Mouse (Mus musculus) spleen, embryonic (tissue): ENCODE results near the gene Fam221b.

Experiments
- CTCF ChIA-PET: fragments of 350-600 bp; sonication (Branson Sonifier 250); formaldehyde crosslinking; loops from one replicate; lab custom pipeline; 2022; lab: Charles Lee

Fam221b gene

DNA sequence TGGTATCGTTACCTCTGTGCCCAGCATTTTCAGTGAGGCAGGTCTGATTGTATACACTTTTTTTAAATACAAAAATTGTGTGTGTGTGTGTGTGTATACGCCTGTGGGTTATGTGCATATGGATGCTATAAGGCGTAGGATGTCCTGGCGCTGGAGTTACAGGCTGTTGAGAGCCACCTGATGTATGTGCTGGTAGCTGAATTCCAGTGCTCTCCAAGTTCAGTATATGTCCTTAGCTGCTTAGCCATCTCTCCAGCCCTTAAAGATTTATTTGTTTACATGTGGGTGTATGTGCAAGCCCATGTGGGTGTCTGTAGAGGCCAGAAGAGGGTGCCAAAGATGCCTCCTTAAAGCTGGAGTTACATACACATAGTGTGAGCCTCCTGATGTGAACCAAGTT is 11.8 kb downstream of the Fam221b start:
- CTCF ChIA-PET, result interaction anchor here (0.5 kb wide), 1 partner anchor 178 kb away, joined by 4 read pairs; no protein-coding TSS in a partner anchor

DNA sequence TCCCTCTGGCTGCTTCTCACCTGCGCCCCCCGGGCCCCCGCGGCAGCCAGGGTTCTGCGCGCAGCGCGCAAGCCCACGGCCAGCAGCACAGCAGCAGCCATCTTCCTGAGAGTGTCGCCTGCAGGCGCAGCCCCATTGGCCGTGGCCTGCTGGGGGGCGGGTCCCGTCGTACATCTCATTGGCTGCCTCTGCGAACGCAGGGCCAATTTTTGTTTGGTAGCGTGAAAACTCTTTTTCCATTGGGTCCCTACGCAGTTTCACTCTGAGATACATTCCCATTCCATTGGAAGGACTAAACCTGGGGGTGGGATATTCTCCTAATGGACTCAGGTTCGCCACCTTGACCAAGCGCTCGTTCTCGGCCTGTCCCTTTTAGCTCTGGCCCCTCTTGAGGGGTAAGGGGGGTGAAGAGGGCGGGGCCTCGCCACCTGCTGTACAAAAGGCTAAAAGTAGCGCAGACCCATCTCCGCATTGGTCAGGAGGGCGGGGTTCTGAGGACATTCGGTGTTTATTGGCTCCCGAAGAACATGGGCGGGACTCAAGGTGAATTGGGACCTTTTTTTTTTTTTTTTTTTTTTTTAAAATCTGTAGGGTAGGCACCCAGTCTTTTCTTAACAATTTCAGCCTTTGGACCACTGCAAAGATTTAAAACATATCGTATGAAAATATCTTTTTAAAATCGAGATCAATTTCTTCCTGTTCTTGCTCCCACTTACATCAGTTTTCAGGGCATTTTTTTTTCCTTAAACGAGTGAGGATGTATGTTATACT is 12.4 kb downstream of the Fam221b start, which contains the start of gene Hint2:
Hint2 (minus strand) TSS at position 128 of the 771 bp plus-strand sequence.
- CTCF ChIA-PET, result no interaction called here

- CTCF ChIA-PET, result no interaction called here
Observed at GRCm38 (mm10) chr4:43655656-43656338, 13.1 kb downstream of the Fam221b start.

DNA sequence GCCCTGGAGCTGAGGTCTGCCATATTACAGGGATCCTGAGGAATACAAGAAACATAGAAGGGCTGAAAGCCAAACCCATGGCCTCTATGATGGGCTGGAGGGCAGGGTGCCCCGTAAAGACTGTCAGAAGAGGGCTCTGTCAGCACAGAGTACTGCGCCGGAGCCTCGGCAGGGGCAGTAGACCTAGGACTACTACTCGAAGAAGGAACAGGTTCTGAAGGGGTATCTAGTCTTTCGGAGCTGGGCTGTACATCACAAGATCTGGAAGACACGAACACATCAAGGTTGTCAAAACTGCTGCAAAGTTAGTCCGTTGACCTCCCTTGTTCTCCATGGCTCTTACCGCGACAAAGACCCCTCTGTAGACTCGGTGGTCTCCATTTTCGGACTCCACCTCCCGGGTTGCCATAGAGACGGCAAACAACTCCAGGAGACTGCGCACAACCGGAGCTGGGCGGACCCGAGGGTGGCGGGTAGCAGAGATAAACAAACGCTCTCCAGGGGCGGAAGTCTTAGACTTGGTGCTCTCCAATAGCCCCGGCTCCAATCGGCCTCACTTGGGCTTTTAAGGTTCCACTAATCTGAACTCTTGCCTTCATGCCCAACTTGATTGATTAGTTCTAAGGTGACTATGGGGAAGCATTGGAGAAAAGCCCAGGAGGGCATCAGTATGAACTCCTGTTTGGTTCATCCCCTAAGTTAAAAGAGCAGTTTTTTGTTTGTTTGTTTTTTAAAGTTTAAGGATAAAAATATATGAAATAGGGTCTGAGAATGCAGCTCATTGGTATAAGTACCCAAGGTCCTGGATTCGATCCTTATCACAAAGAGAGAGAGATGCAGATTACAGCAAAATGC is 15.6 kb downstream of the Fam221b start, which contains the start of gene Spag8:
Spag8 (minus strand) TSS at position 434 of the 855 bp plus-strand sequence.
- CTCF ChIA-PET, result no interaction called here

DNA sequence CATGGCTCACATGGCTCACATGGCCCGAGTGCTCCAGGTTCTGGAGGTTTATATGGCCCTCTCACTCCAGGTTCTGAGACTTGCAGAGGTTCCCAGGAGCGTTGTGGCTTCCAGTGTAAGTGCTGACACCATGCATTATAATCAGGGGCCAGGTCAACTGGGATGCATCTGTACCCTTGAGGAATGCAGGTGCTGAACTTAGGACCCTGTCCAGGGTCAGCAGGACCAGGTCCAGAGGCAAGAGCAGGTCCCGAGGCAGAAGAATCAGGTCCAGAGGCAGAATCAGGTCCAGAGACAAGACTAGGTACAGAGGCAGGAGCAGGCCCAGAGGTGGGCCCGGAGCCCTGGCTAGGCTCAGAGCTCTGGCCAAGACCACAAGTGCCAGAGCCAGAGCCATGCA is 16.2 kb downstream of the Fam221b start:
- CTCF ChIA-PET, result no interaction called here

DNA sequence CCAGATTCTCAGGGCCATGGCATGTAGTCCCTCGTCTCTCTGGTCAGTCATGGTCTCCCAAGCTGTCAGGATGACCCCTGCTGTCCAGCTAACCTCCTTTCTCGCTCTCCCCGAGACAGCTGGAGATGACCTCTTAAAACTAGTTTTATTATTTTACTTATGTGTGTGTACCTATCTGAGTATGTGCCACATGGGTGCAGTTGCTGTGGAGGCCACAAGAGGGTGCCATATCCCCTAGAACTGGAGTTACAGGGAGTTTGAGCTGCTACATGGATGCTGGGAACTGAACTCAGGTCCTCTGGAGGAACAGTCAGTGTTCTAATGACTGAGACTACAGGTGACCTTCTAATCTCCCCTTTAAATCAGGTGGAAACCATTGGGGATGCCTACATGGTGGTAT is 19.2 kb downstream of the Fam221b start:
- CTCF ChIA-PET, result no interaction called here

DNA sequence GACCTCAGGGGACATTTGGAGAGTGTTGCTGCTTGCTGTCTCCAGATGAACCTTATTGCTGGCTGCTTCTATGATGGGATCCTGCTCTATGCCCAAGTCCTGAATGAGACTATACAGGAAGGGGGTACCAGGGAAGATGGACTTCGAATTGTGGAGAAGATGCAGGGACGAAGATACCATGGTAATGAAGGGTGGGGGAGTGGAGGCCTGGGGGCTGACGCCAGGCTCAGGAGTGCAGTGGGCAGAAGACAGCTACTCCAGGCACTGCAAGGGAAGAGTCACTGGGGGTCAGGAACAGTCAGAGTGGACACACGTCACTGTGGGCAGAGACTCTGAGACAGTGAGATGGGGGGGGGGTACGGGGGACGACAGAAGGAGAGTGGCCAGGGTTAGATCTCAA is 28.5 kb downstream of the Fam221b start:
- CTCF ChIA-PET, result no interaction called here

- CTCF ChIA-PET, result no interaction called here
Observed at GRCm38 (mm10) chr4:43640076-43640475, 28.9 kb downstream of the Fam221b start.

DNA sequence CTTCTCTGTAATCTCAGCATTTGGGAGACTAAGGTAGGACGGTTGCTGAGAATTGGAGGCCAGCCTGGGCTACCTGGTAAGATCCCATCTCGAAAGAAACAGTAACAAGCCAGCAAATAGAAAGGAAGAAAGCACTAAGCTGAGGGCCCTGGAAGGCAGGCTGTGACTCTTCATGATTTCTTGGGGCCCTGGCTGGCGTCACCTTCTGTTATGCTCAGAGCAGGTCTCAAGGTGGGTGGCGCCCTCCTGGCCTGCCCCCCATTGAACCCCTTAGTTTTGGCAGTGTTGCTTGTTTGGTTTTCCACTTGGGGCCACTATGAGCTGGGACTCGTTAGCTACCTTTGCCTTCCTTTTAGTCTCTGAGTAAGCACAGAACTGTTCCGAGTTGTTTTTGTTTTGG is 32.2 kb downstream of the Fam221b start:
- CTCF ChIA-PET, result interaction anchor here (0.7 kb wide), 1 partner anchor 125 kb away, joined by 6 read pairs; no protein-coding TSS in a partner anchor

DNA sequence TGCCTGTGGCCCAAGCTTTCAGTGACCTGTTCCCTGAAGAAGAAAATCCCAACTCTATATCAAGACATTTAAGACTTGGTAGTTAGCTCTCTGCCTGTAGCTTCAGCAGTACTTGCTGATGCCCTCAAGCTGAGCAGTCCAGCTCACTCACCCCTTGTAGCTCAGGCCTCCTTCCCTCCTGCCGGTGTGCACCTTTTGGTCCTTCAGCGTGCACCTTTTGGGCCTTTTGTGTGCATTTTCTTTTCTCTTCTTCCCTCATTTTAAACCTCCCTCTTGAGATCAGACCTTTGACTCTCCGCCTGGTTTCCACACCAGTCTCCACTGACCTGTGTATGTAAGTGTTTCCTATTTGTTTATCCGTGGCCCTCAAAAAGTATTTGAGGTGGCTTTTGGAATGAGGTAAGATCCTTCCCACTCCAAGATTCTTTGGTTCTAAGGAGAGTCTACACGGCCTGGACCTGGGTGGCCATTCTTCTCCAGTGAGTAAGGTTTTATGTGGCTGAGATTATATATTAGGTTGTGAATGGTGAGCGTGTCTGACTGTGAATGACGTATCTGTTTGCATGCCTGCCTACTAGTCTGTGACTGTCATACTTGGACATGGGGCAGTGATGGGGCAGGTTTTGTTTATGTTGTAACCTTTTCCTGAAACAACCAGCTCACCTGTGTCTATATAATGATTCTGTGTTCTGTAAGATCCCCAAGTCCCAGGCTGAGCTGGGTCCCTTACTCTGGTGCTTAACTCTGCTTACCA is 34.1 kb downstream of the Fam221b start:
- CTCF ChIA-PET, result interaction anchor here (0.6 kb wide), 1 partner anchor 668 kb away, joined by 4 read pairs; no protein-coding TSS in a partner anchor

DNA sequence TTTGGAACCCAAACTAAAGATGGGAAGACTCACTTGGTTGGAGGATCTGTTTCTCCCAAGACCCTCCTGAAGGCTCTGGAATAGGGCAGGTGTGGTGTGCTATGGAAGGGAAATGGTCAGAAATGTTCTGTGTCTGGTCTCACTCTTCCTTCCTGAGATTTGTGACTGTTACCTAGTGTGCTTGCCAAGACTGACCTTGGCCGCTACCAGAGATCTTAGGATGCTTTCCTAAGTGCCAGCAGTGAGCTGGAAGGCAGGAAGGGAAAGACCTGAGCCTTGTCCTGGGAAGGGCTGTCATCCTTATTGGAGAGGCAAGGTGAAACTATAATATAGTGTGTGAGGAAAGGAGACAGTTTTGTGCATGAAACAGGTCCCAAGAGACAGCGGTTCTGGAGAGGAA is 35.2 kb downstream of the Fam221b start:
- CTCF ChIA-PET, result no interaction called here

DNA sequence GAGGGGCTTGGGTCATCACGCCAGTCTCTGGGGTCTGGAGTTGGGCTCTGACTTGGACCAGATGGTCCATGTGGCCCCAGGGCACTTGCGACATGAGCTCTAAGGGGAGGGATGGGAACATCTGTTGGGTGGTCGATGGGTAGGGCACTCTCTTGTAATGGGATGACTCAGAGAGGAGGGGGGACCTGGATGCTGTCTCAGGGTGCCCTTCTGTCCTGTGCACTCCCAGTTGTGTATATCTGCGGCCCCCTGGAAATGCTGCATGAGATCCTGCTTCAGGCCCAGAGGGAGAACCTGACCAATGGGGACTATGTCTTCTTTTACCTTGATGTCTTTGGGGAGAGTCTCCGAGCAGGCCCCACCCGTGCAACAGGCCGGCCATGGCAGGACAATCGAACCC is 35.6 kb downstream of the Fam221b start:
- CTCF ChIA-PET, result no interaction called here

- CTCF ChIA-PET, result interaction anchor here (0.6 kb wide), 1 partner anchor 9 kb away, joined by 3 read pairs; no protein-coding TSS in a partner anchor
Observed at GRCm38 (mm10) chr4:43631956-43632920, 36.7 kb downstream of the Fam221b start.

GRCm38 (mm10) chr4:43631046-43631955 is 37.6 kb downstream of the Fam221b start, which contains the start of gene Npr2:
Gene Npr2 (plus strand): TSS chr4:43631935.
- CTCF ChIA-PET, result no interaction called here

DNA sequence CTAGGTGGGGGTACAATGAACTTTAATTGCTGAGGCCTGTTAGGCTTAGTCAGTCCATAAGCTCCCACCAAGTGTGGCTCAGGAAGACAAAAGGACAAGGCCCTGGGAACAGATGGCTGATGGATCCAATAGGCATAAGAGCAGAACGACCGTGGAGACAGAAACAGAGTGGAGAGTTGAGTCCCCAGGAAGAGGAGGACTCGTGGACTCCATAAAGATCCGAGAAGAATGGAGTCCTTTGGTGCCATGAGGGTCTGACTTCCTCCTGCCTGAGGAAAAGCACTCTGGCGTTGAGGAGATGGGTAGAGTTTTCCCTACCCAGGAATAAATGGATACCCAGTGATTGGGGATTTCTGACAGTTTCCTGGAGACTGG is 38.3 kb downstream of the Fam221b start:
- CTCF ChIA-PET, result interaction anchor here (0.6 kb wide), 1 partner anchor 79 kb away, joined by 3 read pairs; the partner anchor contains the start of gene Olfr71

DNA sequence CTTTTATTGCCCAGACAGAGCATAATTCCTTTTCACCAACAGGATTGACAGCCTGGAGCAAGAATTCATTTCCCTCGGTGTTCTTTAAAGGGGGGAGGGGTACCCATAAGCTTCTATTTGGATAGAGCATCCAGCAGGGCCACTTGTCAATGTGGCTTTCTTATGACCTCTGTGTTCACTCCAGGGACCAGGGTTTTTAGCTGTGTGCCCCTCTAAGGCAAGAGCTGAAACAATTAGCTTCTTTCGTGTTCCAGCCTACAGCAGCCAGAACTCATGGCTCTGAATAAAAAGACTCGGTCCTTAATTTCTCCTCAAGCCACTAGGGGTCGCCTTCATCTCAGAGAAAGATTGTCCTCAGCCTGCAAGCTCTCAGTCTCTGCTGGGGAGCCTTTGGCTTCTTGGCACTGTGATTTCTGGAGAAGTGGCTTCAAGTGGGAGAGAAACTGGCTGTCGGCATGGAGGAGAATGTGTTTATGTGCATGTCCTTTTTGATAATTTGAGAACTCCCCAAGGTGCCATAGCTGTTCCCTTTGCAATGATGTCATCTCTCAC is 38.8 kb downstream of the Fam221b start:
- CTCF ChIA-PET, result interaction anchor here (0.6 to 0.9 kb wide), 4 partner anchors 34 to 90 kb away, joined by 3 read pairs; partner anchors contain the start of gene Olfr71

- CTCF ChIA-PET, result interaction anchor here (0.6 to 0.9 kb wide), 3 partner anchors 83 to 93 kb away, joined by 3 to 4 read pairs (median 3); no protein-coding TSS in a partner anchor
Observed at GRCm38 (mm10) chr4:43629106-43629817, 39.7 kb downstream of the Fam221b start.
